Mouse (Mus musculus) gastrocnemius, postnatal 25 days (tissue): ENCODE data around the gene Mafg. TPM values are rescaled to one million over a fixed set of nuclear protein-coding genes. Genes with fewer than 3 reads are reported as not detected.
"Not testable (repeated sequence)": the region's sequence is repeated elsewhere in the genome, so short reads cannot be mapped to it uniquely, and the experiment has no call there.

ENCODE experiments used
- DNase-seq: peaks from one replicate; pipeline ENCODE4 v3.0.0; 2022
- long read RNA-seq, 2 experiments: library from polyadenylated mRNA; stranded (forward); transcript quantifications; one replicate each; pipeline ENCODE4 v2.0.0; 2021
- total RNA-seq, 2 experiments: library from RNA; stranded (reverse); gene quantifications; 1 replicate in 1 of 2; 2 replicates in 1 of 2; pipeline ENCODE4 v1.2.3; 2021

The Mafg gene
- total RNA-seq: 10 to 100 TPM; 41.8 to 47.1 TPM
- long read RNA-seq, experiment 1, full-length matches to known transcripts: 7 of 21 reads
- long read RNA-seq, experiment 1, partial matches to known transcripts: 1 of 21 reads
- long read RNA-seq, experiment 1, other reads (novel, unspliced or antisense): 13 of 21 reads
- long read RNA-seq, experiment 2, full-length matches to known transcripts: 18 of 31 reads
- long read RNA-seq, experiment 2, partial matches to known transcripts: 1 of 31 reads
- long read RNA-seq, experiment 2, other reads (novel, unspliced or antisense): 12 of 31 reads

DNA sequence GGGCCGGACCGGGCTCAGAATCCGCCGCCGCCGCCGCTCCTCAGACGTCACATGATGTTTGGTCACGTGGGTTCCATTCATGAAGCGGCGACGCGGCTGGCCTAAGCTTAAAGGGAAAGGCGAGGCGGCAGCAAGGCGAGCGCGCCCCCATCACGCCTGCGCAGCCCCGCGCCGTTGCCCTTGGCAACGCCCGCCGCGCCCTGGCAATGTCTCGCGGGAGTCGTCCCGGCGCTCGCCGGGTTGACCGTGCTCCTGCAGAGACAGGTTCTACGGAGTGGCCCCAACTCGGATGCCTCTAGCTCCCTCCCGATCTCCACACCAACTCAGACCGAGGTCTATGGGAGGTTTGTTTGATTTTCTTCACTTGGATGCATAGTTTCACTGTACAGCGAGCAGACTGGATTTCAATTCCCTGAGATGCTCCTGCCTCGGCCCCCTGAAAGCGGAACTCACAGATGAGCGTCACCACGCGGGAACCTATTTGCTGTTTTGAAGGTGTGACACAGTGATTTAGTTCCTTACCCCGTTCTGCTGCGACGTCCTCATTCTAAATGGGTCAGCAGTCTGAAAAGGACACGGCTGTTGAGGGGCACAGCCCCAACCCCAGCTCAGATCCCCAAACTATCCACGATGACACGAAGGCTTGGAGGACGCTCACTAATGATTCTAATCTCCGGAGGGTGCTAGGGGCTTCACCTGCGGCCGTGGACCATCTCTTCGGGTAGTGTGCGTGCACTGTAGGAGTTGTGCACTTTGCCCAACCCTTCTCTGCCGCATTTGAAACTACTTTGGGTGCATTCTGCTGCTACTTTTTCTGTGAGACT, at the start of gene Mafg:
Gene Mafg (minus strand): TSS at position 81 of the 824 bp plus-strand sequence.
- DNase-seq: peak; percentile 94

DNA sequence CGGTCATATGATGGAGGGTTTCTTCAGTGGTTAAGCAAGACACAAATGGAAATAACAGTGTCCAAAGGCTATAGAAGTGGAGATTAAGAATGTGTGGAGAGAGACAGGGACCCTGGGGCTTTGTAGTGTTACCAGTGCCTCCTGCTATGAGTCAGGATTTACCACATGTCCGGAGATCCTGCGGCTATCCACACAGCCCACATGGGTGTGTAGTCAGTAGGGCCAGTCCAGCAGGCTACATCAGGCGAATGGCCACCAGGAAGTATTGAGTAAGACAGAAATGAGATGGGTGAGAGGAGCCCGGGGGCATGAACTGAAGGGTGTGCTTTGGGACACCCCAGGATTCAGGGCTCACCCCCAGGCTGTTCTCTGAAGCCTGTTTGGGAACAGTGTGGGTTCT, 49.3 kb upstream of the Mafg start:
- DNase-seq: no peak

DNA sequence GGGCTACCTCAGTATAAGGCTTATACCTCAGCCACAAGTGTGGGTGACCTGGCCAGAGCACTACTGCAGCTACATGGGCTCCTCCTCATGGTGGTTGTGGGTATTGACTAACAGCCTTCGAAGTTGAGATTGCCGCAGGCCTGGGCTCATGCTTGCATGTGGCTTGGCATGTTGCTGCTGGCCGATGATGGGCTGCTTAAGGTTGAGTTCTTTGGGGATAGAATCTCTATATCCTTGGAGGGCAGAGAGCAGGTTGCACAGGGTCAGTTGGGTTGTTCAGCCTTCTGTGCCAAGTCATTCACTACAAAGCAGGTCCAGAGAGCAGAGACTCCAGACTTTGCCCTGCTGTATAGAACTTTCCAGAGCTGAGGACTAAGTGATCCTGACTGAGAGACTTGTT, 46.5 kb upstream of the Mafg start:
- DNase-seq: no peak

- DNase-seq: no peak
Observed at GRCm38 (mm10) chr11:120676951-120677350, 43.6 kb upstream of the Mafg start.

DNA sequence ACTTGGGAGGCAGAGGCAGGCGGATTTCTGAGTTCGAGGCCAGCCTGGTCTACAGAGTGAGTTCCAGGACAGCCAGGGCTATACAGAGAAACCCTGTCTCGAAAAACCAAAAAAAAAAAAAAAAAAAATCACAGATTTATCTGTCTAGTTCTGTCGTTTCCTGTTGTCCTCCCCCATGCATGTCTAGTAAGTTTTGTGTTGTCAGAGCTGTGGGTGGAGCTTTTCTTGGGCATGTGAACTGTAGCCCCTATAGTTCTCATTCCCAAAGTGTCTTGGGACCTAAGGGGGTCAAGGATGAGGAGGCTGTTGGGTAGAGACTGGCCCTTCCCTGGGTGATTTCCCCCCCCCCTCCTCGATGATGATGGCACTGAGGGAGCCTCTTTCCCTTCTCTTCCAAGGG, 42.5 kb upstream of the Mafg start:
- DNase-seq: not testable (repeated sequence)

DNA sequence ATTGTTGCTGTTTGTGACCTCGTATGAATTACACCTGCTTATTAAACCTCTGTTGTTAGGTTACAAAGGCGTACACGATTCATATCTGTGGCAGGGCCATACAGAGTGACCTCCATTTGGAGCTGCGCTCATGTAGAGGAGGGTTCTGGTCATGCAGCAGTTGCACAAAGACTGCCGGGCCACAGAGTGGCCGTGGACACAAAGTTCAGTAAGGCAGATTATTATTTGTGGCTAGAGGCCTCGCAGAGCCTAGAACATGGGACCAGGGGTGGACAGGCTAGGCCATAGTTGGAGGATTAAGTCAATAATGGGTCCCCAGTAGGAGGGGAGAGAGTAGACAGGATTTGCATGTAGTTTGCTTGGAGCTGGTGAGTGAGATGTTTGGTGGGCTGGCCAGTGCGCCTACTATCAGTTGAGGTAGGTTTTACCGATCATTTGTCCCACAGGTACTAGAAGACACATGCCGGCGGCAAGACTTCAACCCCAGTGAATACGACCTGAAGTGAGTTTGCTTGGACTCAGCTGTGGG, 40.3 kb upstream of the Mafg start:
- DNase-seq: no peak

DNA sequence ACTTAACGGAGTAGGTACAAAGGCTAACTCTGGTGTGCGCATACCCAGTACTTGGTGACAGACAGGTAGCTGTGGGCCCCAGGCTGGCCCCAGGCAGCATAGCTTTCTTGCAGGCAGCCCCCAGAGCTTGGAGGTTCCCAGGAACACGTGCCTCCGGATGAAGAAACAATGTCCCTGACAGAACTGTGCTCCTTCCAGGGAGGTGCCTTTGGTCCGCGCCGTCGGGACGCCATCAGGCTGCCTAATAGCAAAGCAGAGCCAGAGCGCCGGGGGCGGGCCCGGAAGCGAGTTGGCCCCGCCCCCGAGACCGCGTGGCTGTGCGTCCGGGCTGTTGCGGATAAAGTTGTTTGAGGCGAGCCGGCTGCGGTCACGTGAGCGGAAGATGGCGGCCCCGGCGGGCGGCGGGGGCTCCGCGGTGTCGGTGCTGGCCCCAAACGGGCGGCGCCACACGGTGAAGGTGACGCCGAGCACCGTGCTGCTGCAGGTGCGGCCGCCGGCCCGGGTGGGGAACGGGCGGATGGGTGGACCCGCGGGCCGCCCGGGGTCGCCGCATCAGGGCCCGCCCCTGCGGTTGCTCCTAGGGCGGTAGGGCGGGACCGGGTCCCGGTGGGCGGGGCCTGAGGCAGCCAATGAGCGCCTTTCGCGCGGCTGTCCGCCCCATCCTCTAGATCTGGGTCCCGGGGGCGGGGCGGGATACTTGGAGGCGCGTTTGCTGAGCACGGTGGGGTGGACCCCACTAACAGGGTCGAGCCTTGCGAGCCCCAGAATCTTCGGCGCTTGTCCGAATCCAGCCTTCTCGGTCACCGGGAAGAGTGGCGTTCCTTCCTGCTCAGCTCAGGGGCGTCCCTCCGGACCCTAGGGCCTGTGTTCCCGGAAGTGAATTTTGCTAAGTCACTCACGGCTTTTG, 39.5 kb upstream of the Mafg start, which contains the start of gene Aspscr1:
Gene Aspscr1 (plus strand): TSS at position 287 of the 907 bp plus-strand sequence.
- DNase-seq: peak; percentile 96

GRCm38 (mm10) chr11:120666617-120667016, 33.2 kb upstream of the Mafg start:
- DNase-seq: no peak

DNA sequence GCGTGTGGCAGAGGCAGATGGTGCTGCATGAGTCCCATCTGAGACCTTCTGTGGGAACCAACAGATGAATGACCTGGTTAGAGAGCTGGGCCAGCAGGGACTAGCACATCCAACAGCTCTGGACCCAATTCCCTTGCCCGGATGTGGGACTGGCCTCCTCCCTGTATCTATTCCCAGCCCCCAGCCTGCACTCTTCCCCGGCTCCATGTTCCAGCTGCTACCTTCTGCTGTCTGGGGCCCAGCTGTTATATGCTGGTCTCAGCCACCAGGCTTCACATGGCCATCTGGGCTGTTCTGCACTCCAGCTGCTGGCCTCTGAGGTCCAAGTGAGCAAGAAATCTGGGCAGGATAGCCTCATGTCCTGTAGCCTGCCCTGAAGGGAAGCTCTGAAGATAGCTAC, 32.0 kb upstream of the Mafg start:
- peak; percentile 46 for DNase-seq

- no peak for DNase-seq
Observed at GRCm38 (mm10) chr11:120663714-120664113, 30.3 kb upstream of the Mafg start.

- DNase-seq: no peak
Observed at GRCm38 (mm10) chr11:120662759-120663158, 29.4 kb upstream of the Mafg start.

DNA sequence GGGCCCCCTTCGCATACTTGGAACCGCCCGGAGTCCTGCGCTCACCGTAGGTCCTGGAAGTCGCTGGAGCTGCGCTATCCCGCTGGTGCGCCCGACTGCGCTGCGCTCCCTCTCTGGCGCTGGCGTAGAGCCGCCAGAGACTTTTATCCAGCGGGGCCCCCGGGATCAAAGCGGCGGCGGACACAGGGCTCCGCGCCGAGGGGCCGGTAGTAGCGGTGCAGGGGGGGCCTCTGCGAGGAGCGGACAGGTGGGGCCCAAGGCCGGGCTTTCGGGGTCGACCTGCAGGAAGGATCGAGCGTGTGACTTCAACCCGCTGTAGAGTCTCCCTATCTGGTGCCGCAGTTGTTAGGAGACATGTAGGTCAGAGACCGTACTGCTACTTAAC, 27.7 kb upstream of the Mafg start, which contains the start of gene Notum:
Gene Notum (minus strand): TSS at position 100 of the 385 bp plus-strand sequence.
- no peak for DNase-seq

DNA sequence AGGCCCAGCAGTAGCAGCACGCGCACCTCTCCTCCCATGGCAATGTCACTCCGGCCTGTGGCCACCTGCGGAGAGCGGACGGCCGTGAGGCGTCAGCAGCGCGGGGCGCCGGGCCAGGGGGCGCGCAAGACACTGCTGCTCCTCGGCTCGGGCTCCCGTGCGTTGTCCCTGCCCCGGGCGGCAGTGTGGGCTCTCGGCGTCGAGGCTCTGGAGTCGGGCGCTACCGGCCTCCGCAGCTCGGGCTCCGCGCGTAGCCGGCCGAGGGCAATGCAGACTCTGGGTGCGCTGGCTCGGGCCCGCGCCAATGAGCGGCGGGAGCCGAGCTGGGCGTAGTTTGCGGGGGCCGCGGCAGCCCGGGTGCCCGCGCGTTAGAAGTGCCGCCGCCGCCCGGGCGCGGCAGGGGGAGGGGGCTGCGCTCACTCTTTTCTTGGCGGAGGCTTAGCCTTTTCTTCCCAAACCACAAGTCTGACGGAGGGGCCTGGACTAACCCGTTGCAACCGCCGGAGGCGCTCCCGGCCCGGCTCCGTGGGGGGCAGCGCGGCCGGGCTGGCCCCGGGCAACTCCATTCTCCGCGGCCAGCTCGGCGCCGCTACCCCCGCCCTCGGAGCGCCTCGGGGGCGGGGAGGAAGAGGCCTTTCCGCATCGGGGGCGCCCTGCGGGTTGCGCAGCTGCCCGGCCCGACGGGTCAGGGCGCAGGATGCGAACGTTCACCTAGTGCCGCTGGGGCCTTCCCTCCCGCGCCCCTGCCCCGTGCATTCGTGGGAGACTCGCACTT, 27.1 kb upstream of the Mafg start:
- no peak for DNase-seq

GRCm38 (mm10) chr11:120659509-120660300, 26.3 kb upstream of the Mafg start:
- DNase-seq: no peak

DNA sequence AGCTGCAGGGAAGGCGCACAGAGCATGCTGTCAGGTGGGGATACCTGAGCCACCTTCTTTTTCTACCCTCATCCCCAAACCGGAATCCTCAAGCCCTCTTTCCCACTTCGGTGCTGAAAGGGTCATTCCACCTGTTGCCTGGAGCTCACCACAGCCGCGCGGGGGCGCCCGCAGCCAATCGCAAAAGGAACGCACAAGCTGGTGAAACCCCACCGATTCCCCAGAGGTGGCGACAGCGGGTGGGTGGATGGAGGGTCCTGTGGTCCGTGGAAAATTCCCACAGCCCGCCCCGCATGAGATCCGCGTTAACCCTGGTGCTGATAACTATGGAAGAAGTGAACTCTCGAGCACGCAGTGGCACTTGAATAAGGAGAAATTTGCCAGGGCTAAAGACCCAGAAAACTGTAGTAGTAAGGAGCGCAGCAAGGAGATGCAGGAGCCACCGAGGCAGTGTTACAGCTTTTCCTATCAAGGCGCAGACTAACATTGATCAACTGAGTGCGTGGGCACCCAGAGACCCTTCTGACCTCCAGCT, 25.5 kb upstream of the Mafg start:
- peak; percentile 69 for DNase-seq

DNA sequence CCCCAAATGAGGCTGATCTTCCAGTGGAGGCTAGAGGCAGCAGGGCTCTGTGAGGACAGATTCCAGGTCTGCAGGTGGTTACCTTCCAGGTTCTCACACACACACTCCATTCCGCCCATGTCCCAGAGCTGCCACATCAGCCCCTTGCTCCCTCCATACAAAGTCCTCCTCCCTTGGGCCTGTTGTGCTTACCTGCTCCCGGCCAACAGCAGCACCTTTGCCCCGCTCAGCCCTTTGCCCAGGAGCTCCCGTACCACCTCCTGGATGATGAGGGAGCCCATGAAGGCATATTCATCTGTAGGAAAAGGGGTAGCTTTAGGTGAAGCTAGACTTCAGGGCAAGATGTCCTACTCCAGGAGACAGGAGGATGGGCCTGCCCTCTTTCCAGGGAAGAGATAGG, 23.9 kb upstream of the Mafg start:
- DNase-seq: no peak

DNA sequence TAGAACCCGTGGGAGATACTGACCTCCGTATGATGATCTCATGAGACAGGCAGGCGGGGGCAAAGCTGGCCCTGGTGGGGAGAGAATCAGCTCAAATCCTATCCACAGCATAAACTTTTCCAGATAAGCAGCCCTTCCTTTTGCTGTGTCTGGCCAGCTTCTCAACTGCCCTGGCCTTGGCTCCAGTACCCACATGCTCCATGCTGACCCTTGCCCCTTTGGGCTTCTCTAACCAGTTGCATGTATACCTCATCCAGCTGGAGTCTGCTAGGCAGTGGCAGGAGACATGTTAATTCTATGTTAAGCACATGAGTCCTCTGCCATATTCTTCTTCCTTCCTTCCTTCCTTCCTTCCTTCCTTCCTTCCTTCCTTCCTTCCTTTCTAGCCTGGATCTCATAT, 21.3 kb upstream of the Mafg start:
- no peak for DNase-seq

- no peak for DNase-seq
Observed at GRCm38 (mm10) chr11:120651872-120652271, 18.5 kb upstream of the Mafg start.

DNA sequence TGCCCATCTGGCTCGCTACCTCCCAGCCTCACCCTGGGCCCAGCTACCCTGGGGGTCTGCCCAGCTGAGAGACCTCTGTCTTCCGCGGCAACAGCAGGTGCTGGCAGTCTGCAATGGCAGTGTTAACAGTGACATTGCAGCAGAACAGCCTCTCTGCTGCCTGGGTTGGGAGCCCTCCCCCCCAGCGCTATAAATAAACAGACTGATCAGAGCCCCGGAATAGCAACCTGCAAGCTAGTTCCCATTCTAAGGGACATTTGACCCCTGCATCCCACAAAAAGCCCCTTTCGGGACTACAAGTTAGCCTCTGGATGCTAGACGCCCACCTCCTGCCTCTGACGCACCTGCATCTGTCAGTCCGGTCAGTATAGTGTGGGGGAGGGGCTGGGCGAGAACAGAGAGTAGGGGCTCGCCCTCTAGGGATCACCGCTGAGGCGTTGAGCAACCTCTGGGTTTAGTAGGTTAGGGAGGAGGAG, 14.6 kb upstream of the Mafg start, which contains the start of gene Myadml2:
Gene Myadml2 (minus strand): TSS at position 158 of the 476 bp plus-strand sequence.
- DNase-seq: peak; percentile 74
